Mouse (Mus musculus): ENCODE data around the gene Adgrl2.

Gene Adgrl2

GRCm38 (mm10) chr3:148896281-148896680 lies 94.1 kb downstream of the Adgrl2 start:
- H3K27me3 ChIP-seq (ENCODE audit: control insufficient read depth, insufficient read depth, low read length, poor library complexity, severe bottlenecking): no peaks in the 10 kb centered on the region
- H3K36me3 ChIP-seq (ENCODE audit: control insufficient read depth, insufficient read depth, low read length, poor library complexity, severe bottlenecking): no peaks in the 10 kb centered on the region
- DNase-seq (ENCODE audit: low read depth, low spot score): no peak

GRCm38 (mm10) chr3:148895396-148896109 lies 94.8 kb downstream of the Adgrl2 start:
- Histone ChIP-seq H3K36me3 (ENCODE audit: control insufficient read depth, insufficient read depth, low read length, poor library complexity, severe bottlenecking) (no peaks in the 10 kb centered on the region), H3K27me3 (ENCODE audit: control insufficient read depth, insufficient read depth, low read length, poor library complexity, severe bottlenecking) (no peaks in the 10 kb centered on the region)
- DNase-seq (ENCODE audit: low read depth, low spot score): peak; percentile 74

GRCm38 (mm10) chr3:148894867-148895266 lies 95.5 kb downstream of the Adgrl2 start:
- DNase-seq (ENCODE audit: low read depth, low spot score): no peak
- H3K36me3 ChIP-seq (ENCODE audit: control insufficient read depth, insufficient read depth, low read length, poor library complexity, severe bottlenecking): no peaks in the 10 kb centered on the region
- no peaks in the 10 kb centered on the region for H3K27me3 ChIP-seq (ENCODE audit: control insufficient read depth, insufficient read depth, low read length, poor library complexity, severe bottlenecking)

GRCm38 (mm10) chr3:148887902-148888301 lies 102.5 kb downstream of the Adgrl2 start:
- Histone ChIP-seq H3K27me3 (ENCODE audit: control insufficient read depth, insufficient read depth, low read length, poor library complexity, severe bottlenecking) (no peaks in the 10 kb centered on the region), H3K36me3 (ENCODE audit: control insufficient read depth, insufficient read depth, low read length, poor library complexity, severe bottlenecking) (no peaks in the 10 kb centered on the region)
- DNase-seq (ENCODE audit: low read depth, low spot score): no peak

- DNase-seq (ENCODE audit: low read depth, low spot score): no peak
- no peaks in the 10 kb centered on the region for H3K36me3 ChIP-seq (ENCODE audit: control insufficient read depth, insufficient read depth, low read length, poor library complexity, severe bottlenecking)
- no peaks in the 10 kb centered on the region for H3K27me3 ChIP-seq (ENCODE audit: control insufficient read depth, insufficient read depth, low read length, poor library complexity, severe bottlenecking)
Measured at GRCm38 (mm10) chr3:148886956-148887355, 103.4 kb downstream of the Adgrl2 start.

GRCm38 (mm10) chr3:148885980-148886668 lies 104.2 kb downstream of the Adgrl2 start:
- H3K27me3 ChIP-seq (ENCODE audit: control insufficient read depth, insufficient read depth, low read length, poor library complexity, severe bottlenecking): no peaks in the 10 kb centered on the region
- H3K36me3 ChIP-seq (ENCODE audit: control insufficient read depth, insufficient read depth, low read length, poor library complexity, severe bottlenecking): no peaks in the 10 kb centered on the region
- peak; percentile 60 for DNase-seq (ENCODE audit: low read depth, low spot score)

- Histone ChIP-seq H3K27me3 (ENCODE audit: control insufficient read depth, insufficient read depth, low read length, poor library complexity, severe bottlenecking) (no peaks in the 10 kb centered on the region), H3K36me3 (ENCODE audit: control insufficient read depth, insufficient read depth, low read length, poor library complexity, severe bottlenecking) (no peaks in the 10 kb centered on the region)
- DNase-seq (ENCODE audit: low read depth, low spot score): no peak
Measured at GRCm38 (mm10) chr3:148885184-148885583, 105.2 kb downstream of the Adgrl2 start.

- Histone ChIP-seq H3K27me3 (ENCODE audit: control insufficient read depth, insufficient read depth, low read length, poor library complexity, severe bottlenecking) (no peaks in the 10 kb centered on the region), H3K36me3 (ENCODE audit: control insufficient read depth, insufficient read depth, low read length, poor library complexity, severe bottlenecking) (no peaks in the 10 kb centered on the region)
- no peak for DNase-seq (ENCODE audit: low read depth, low spot score)
Measured at GRCm38 (mm10) chr3:148881431-148881830, 108.9 kb downstream of the Adgrl2 start.

- DNase-seq (ENCODE audit: low read depth, low spot score): no peak
- H3K36me3 ChIP-seq (ENCODE audit: control insufficient read depth, insufficient read depth, low read length, poor library complexity, severe bottlenecking): no peaks in the 10 kb centered on the region
Measured at GRCm38 (mm10) chr3:148872563-148872962, 117.8 kb downstream of the Adgrl2 start.

GRCm38 (mm10) chr3:148871792-148872464 lies 118.4 kb downstream of the Adgrl2 start:
- no peaks in the 10 kb centered on the region for H3K27me3 ChIP-seq (ENCODE audit: control insufficient read depth, insufficient read depth, low read length, poor library complexity, severe bottlenecking)
- DNase-seq (ENCODE audit: low read depth, low spot score): no peak
- H3K36me3 ChIP-seq (ENCODE audit: control insufficient read depth, insufficient read depth, low read length, poor library complexity, severe bottlenecking): no peaks in the 10 kb centered on the region

More at GRCm38 (mm10) chr3:148872563-148872962, 117.8 kb downstream of the Adgrl2 start:
- H3K27me3 ChIP-seq (ENCODE audit: control insufficient read depth, insufficient read depth, low read length, poor library complexity, severe bottlenecking): no peaks in the 10 kb centered on the region

- Histone ChIP-seq H3K36me3 (ENCODE audit: control insufficient read depth, insufficient read depth, low read length, poor library complexity, severe bottlenecking) (no peaks in the 10 kb centered on the region), H3K27me3 (ENCODE audit: control insufficient read depth, insufficient read depth, low read length, poor library complexity, severe bottlenecking) (no peaks in the 10 kb centered on the region)
- peak; percentile 36 for DNase-seq (ENCODE audit: low read depth, low spot score)
Measured at GRCm38 (mm10) chr3:148867618-148868017, 122.7 kb downstream of the Adgrl2 start.

- no peaks in the 10 kb centered on the region for H3K27me3 ChIP-seq (ENCODE audit: control insufficient read depth, insufficient read depth, low read length, poor library complexity, severe bottlenecking)
- DNase-seq (ENCODE audit: low read depth, low spot score): no peak
- H3K36me3 ChIP-seq (ENCODE audit: control insufficient read depth, insufficient read depth, low read length, poor library complexity, severe bottlenecking): no peaks in the 10 kb centered on the region
Measured at GRCm38 (mm10) chr3:148866633-148867032, 123.7 kb downstream of the Adgrl2 start.

GRCm38 (mm10) chr3:148866053-148866452 lies 124.3 kb downstream of the Adgrl2 start:
- DNase-seq (ENCODE audit: low read depth, low spot score): no peak
- Histone ChIP-seq H3K27me3 (ENCODE audit: control insufficient read depth, insufficient read depth, low read length, poor library complexity, severe bottlenecking) (no peaks in the 10 kb centered on the region), H3K36me3 (ENCODE audit: control insufficient read depth, insufficient read depth, low read length, poor library complexity, severe bottlenecking) (no peaks in the 10 kb centered on the region)

- no peak for DNase-seq (ENCODE audit: low read depth, low spot score)
- no peaks in the 10 kb centered on the region for H3K36me3 ChIP-seq (ENCODE audit: control insufficient read depth, insufficient read depth, low read length, poor library complexity, severe bottlenecking)
- no peaks in the 10 kb centered on the region for H3K27me3 ChIP-seq (ENCODE audit: control insufficient read depth, insufficient read depth, low read length, poor library complexity, severe bottlenecking)
Measured at GRCm38 (mm10) chr3:148865234-148865633, 125.1 kb downstream of the Adgrl2 start.

- DNase-seq (ENCODE audit: low read depth, low spot score): no peak
- Histone ChIP-seq H3K36me3 (ENCODE audit: control insufficient read depth, insufficient read depth, low read length, poor library complexity, severe bottlenecking) (no peaks in the 10 kb centered on the region), H3K27me3 (ENCODE audit: control insufficient read depth, insufficient read depth, low read length, poor library complexity, severe bottlenecking) (no peaks in the 10 kb centered on the region)
Measured at GRCm38 (mm10) chr3:148861860-148862259, 128.5 kb downstream of the Adgrl2 start.
